Mouse (Mus musculus) forebrain, postnatal 0 days (tissue): ENCODE data around the gene Gzma. TPM values are rescaled to one million over a fixed set of nuclear protein-coding genes. Genes with fewer than 3 reads are reported as not detected.

Experiments
- ATAC-seq: fragments of 200-750 bp; cut with Nextera tagmentation; 2 replicates; pipeline ENCODE4 v1.8.0; 2017; ENCODE audit warnings: mild to moderate bottlenecking, moderate library complexity
- DNase-seq: peaks from one replicate; pipeline ENCODE4 v3.0.0-alpha.2; 2015
- H3K27ac ChIP-seq: fragments of 300-500 bp; sonication (generic); 2 replicates; pipeline ENCODE4 v1.5.1; 2014; ENCODE audit warnings: low read depth, mild to moderate bottlenecking, antibody characterized with exemption, low read length, moderate library complexity, mixed read lengths
- H3K27me3 ChIP-seq: fragments of 300-500 bp; sonication (generic); 2 replicates; pipeline ENCODE4 v1.6.1; 2014; ENCODE audit warnings: mild to moderate bottlenecking, low read length, mixed read lengths; ENCODE audit not compliant: insufficient read depth
- H3K36me3 ChIP-seq: fragments of 300-500 bp; sonication (generic); 2 replicates; pipeline ENCODE4 v1.6.1; 2014; ENCODE audit warnings: mild to moderate bottlenecking, moderate library complexity; ENCODE audit not compliant: insufficient read depth
- H3K4me1 ChIP-seq: fragments of 300-500 bp; sonication (generic); 2 replicates; pipeline ENCODE4 v1.6.1; 2014; ENCODE audit warnings: antibody characterized with exemption; ENCODE audit not compliant: insufficient read depth
- H3K4me2 ChIP-seq: fragments of 300-500 bp; sonication (generic); 2 replicates; pipeline ENCODE4 v1.6.1; 2014; ENCODE audit warnings: low read depth, mild to moderate bottlenecking, moderate library complexity
- H3K4me3 ChIP-seq: fragments of 300-500 bp; sonication (generic); 2 replicates; pipeline ENCODE4 v1.5.1; 2014; ENCODE audit warnings: low read depth, low read length, mixed read lengths
- H3K9ac ChIP-seq: fragments of 300-500 bp; sonication (generic); 2 replicates; pipeline ENCODE4 v1.6.1; 2014; ENCODE audit warnings: mild to moderate bottlenecking
- H3K9me3 ChIP-seq: fragments of 300-500 bp; sonication (generic); 2 replicates; pipeline ENCODE4 v1.6.1; 2016; ENCODE audit warnings: low read length
- CTCF ChIP-seq: sonication (generic); IDR thresholded peaks from 2 replicates; pipeline ENCODE4 v1.5.1; 2016; ENCODE audit warnings: antibody characterized with exemption, control low read depth, low read depth
- whole genome bisulfite sequencing: fragments of 180-500 bp; shearing (Covaris S2); extraction: QIAGEN DNeasy Blood & Tissue Kit; methylation state at CpG from one replicate; pipeline ENCODE4 v1.1.7; 2014; 5-methylcytosine and 5-hydroxymethylcytosine counted together
- polyA plus RNA-seq: library from polyadenylated mRNA; unstranded; fragments of >200 nt; fragmentation: Nextera tagmentation; extraction: Ambion mirVana; gene quantifications from 2 replicates; pipeline ENCODE4 v1.2.1, GENCODE M21; 2015
- total RNA-seq: library from RNA; depleted of rRNA; stranded (reverse); fragments of >200 nt; gene quantifications from 2 replicates; pipeline ENCODE4 v1.2.3, GENCODE M21; 2014; rRNA removed

The Gzma gene
- total RNA-seq, result 0.62 TPM in 1 of 2 replicates, not detected in the other
- 0.18 TPM in 1 of 2 replicates, not detected in the other for polyA plus RNA-seq

DNA sequence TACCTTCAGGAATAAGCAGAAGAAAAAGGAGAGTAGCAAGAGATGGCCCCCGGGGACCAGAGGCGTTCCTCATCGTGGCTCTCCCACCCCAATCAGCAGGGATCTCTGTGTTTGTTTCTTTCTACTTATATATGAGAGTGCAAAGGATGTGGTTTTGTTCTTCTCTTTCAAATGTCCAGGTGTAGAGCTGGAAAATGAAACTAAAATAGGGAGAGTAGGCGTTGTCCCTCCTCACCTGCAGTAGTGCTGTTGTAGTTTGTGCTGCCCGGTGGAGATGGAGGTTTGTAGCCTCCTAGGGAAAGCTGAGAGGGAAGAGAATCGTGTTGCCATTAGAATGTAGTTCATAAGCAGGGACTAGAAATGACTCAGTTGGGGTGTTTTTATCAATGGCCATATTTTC lies at the start of gene Gzma:
Gene Gzma (minus strand): TSS at position 103 of the 400 bp plus-strand sequence.
- H3K4me2 ChIP-seq, result no peak within 1 kb of the TSS
- WGBS, result 94% methylated on average over 6 of the region's 6 CpGs
- H3K4me3 ChIP-seq, result no peak within 1 kb of the TSS
- DNase-seq (no peak), ATAC-seq (no peak)
- no peak within 1 kb of the TSS for H3K9ac ChIP-seq
- no peaks in the 10 kb centered on the region for H3K36me3 ChIP-seq
- no peak within 1 kb of the TSS for H3K27ac ChIP-seq
- H3K27me3 ChIP-seq, result no peaks in the 10 kb centered on the region
- H3K4me1 ChIP-seq, result no peaks in the 10 kb centered on the region
- no peak for TF ChIP-seq CTCF
- no peaks in the 10 kb centered on the region for H3K9me3 ChIP-seq

DNA sequence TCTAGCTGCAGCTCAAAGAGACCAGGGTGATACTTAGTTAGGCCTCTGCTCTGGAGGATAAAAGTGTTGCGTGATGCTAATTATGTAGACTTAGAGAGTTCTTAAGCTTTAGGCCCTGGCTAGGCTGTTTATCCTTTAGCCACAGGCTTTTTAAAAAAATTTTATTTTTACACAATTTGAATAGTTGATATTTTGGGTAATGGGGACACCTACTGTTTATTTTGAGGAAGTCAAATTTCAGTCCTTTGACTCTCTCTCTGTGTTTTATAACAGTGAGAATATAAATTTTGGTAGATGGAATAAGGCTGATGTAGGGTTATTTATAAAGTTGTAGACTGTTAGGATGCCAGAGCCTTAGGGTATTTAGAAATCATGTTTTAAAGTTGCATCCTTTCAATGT lies 38.8 kb upstream of the Gzma start:
- no peak for ATAC-seq
- 92% methylated on average over 1 of the region's 1 CpGs for WGBS
- Histone ChIP-seq H3K9ac (no peak overlapping the region), H3K4me1 (no peaks in the 10 kb centered on the region), H3K4me2 (no peak overlapping the region), H3K9me3 (no peaks in the 10 kb centered on the region), H3K36me3 (no peaks in the 10 kb centered on the region), H3K27ac (no peak overlapping the region), H3K27me3 (no peaks in the 10 kb centered on the region), H3K4me3 (no peak overlapping the region)
- peak; percentile 33 for TF ChIP-seq CTCF
- DNase-seq, result peak; percentile 2

DNA sequence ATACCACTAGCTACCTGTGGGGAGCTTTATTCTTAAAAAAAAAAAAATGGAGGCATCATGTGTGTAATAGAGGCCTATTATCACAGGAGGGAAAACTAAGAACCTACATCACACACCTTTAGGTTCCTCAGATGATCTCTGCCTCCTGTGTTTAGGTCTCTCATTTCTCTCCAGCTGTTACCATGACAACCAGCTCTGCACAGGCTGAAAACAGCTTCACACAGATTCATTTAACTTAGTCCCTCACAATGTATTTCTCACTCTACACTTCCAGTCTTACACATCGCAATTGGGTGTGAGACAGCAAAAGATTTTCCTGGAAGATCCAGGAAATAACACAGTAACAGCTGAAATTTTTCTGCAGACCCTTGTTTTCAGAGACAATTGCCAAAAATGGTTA lies 29.2 kb upstream of the Gzma start:
- Histone ChIP-seq H3K27me3 (no peaks in the 10 kb centered on the region), H3K9me3 (no peaks in the 10 kb centered on the region), H3K4me2 (no peak overlapping the region), H3K4me3 (no peak overlapping the region), H3K4me1 (no peaks in the 10 kb centered on the region), H3K9ac (no peak overlapping the region), H3K27ac (no peak overlapping the region), H3K36me3 (no peaks in the 10 kb centered on the region)
- DNase-seq (peak; percentile 60), ATAC-seq (peak; percentile 94)
- 53% methylated on average over 1 of the region's 1 CpGs for WGBS
- no peak for TF ChIP-seq CTCF

DNA sequence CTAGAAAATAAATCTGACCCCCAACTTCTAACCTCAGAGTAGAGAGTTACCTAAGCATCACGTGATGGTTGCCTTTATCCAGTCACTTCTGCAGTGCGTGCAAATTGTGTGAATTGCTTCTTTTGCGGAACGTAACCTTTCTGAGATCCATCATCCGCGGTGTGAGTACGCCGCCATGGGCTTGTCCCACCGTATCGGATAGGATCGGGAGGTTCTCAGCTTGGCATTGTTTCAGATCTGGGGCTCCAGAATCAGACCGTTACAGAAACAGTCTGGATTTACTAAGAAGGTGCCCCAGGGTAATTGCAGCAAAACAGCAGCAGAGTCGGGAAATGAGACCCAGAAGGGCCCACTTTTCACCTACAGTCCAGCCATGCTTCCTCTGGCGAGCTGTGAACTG lies 20.5 kb upstream of the Gzma start:
- H3K36me3 ChIP-seq, result no peaks in the 10 kb centered on the region
- no peaks in the 10 kb centered on the region for H3K4me1 ChIP-seq
- H3K27me3 ChIP-seq, result no peaks in the 10 kb centered on the region
- H3K27ac ChIP-seq, result no peak overlapping the region
- H3K4me3 ChIP-seq, result no peak overlapping the region
- 91% methylated on average over 14 of the region's 14 CpGs for WGBS
- H3K4me2 ChIP-seq, result no peak overlapping the region
- no peak for DNase-seq
- no peak overlapping the region for H3K9ac ChIP-seq
- ATAC-seq, result no peak
- H3K9me3 ChIP-seq, result no peaks in the 10 kb centered on the region
- no peak for TF ChIP-seq CTCF

DNA sequence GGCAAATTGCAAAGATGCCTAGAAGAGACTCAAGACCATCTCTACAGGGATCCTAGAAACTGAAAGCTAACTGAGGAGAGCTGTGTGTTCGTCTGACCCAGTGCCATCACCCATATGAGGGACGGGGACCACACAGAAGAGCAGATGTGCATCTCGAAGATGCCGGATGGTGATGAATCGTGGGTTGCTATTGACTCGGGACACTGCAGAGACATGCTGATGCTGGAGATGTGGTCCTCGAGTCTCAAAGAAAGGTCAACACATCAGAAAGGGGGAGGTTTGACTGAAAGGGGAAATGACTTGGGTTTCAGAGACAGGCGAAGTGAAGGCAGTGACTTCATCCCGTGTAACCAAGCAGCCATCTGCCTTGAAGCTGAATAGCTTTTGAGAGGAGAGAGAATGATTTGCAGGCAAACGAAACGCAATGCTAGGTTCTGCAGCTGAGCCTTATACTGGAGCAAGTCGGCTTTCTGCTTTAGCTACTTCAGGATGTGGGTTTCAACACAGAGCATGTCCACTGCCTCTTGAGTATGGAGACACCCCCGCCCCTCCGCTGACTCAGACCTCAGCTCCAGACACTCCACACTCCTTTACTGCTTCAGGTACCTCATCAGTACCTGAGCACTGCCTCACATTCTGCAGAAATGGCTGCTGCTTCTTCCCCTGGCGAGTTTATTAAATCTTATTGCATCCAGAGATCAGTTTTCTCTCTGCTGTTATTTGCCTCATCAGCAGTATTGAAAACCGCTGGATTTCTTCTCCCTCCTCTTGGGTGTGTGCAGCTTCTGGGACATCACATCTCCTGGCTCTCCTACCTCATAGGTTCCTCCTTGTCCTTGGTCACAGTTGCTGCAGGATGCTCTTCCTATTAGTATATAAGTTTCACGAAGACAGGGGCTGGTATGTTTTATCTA lies 19.8 kb upstream of the Gzma start:
- Histone ChIP-seq H3K27ac (no peak overlapping the region), H3K27me3 (no peaks in the 10 kb centered on the region), H3K9me3 (no peaks in the 10 kb centered on the region), H3K36me3 (no peaks in the 10 kb centered on the region), H3K4me2 (no peak overlapping the region), H3K4me3 (no peak overlapping the region), H3K9ac (no peak overlapping the region), H3K4me1 (no peaks in the 10 kb centered on the region)
- ATAC-seq (no peak), DNase-seq (no peak)
- WGBS, result 95% methylated on average over 17 of the region's 17 CpGs
- no peak for TF ChIP-seq CTCF

DNA sequence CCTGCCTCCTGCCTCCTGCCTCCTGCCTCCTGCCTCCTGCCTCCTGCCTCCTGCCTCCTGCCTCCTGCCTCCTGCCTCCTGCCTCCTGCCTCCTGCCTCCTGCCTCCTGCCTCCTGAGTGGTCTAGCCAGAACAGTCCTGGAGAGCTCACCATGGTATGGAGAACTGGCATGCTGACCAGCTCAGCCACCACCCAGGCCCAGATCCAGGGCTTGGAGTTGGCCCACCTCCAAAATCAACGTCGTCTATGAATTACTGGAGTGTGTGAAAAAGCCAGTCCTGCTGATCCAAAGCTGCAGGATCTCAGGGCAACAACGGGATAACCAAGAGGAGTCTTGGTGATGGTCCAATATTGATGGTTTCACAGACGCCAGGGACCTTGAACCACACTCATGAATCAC lies 18.2 kb upstream of the Gzma start:
- TF ChIP-seq CTCF, result no peak
- 37% methylated on average over 4 of the region's 4 CpGs for WGBS
- Histone ChIP-seq H3K9ac (no peak overlapping the region), H3K9me3 (no peaks in the 10 kb centered on the region), H3K27ac (no peak overlapping the region), H3K4me3 (no peak overlapping the region), H3K4me2 (no peak overlapping the region), H3K27me3 (no peaks in the 10 kb centered on the region), H3K36me3 (no peaks in the 10 kb centered on the region), H3K4me1 (no peaks in the 10 kb centered on the region)
- no peak for ATAC-seq
- DNase-seq, result no peak

DNA sequence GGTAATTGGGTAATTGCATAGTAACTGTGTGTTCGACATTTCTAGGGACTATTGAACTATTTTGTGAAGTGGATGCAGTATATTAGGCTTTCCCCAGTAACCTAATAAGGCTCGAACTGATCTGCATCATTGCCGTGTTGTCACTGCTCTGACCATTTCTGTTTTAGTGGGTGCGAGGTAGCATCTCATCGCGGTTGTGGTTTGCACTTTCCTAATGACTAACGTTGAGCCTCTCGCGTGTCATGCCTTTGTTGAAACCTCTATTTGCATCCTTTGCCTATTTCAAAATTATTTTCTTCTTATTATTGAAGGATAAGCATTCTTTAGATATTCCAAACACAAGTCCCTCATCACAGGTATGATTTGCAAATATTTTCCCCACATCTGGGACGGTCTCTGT lies 4.0 kb upstream of the Gzma start:
- H3K9me3 ChIP-seq, result no peaks in the 10 kb centered on the region
- TF ChIP-seq CTCF, result no peak
- H3K4me3 ChIP-seq, result no peak overlapping the region
- 87% methylated on average over 10 of the region's 10 CpGs for WGBS
- H3K4me2 ChIP-seq, result no peak overlapping the region
- DNase-seq (no peak), ATAC-seq (no peak)
- no peaks in the 10 kb centered on the region for H3K4me1 ChIP-seq
- H3K36me3 ChIP-seq, result no peaks in the 10 kb centered on the region
- H3K9ac ChIP-seq, result no peak overlapping the region
- H3K27me3 ChIP-seq, result no peaks in the 10 kb centered on the region
- H3K27ac ChIP-seq, result no peak overlapping the region
